Mouse (Mus musculus) heart, adult 2 months (tissue): ENCODE measurements at regions not wholly inside any gene's neighbourhood (a gene's known extent, or its start where the extent isn't known, plus 50 kb on each side); places are given as distances from the start of the nearest gene placed in this dataset.

Experiments
- CTCF ChIP-seq: fragments of 200-600 bp; IDR thresholded peaks from 2 replicates; pipeline ENCODE4 v1.8.1; 2022; ENCODE audit warnings: antibody characterized with exemption, mild to moderate bottlenecking, moderate library complexity
- EP300 ChIP-seq: fragments of 200-500 bp; IDR thresholded peaks from 2 replicates; pipeline ENCODE4 v1.6.1; 2011; ENCODE audit warnings: low read depth, low read length, control low read depth; ENCODE audit not compliant: insufficient read depth
- POLR2A ChIP-seq: fragments of 200-500 bp; IDR thresholded peaks from 2 replicates; pipeline ENCODE4 v1.6.1; 2011; ENCODE audit warnings: mild to moderate bottlenecking, low read depth, low read length, control low read depth; ENCODE audit not compliant: insufficient read depth

DNA sequence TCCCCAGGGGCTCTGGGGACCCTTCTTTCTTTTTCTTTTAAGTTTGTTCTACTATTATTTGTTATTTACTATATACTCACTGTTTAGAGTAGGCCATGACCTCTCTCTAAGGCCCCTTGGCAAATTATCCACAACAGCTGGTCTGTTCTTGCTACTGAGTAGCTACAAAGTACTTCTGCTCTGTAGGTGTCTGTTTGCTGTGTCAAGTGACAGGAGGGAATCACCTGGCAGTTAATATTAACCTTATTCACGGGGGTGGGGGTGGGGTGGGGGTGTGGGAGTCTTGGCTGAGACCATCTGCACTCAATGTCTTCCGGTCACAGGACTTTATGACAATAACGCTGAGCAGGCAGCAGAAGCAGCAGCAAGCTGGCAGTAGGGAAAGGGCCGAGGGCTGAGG, 146.4 kb upstream of the Tmem45b start:
- TF ChIP-seq EP300 (no peak), CTCF (no peak), POLR2A (no peak)
